Mouse (Mus musculus) small intestine, adult 2 months (tissue): Measurements from ENCODE around the gene Cabp2.

Experiments used
- CTCF ChIP-seq: fragments of 200-500 bp; IDR thresholded peaks from 2 replicates; pipeline ENCODE4 v1.5.1; 2012; ENCODE audit warnings: low read depth, mild to moderate bottlenecking, control low read depth, inconsistent platforms, low read length, moderate library complexity, mixed read lengths; ENCODE audit not compliant: insufficient replicate concordance, insufficient read length; ENCODE audit errors: extremely low read depth
- POLR2A ChIP-seq: fragments of 200-500 bp; IDR thresholded peaks from 2 replicates; pipeline ENCODE4 v1.6.1; 2012; ENCODE audit warnings: low read depth, mild to moderate bottlenecking, control low read depth, inconsistent platforms, low read length, moderate library complexity

GRCm38 (mm10) chr19:4100718-4101261 lies 19.4 kb downstream of the Cabp2 start:
- TF ChIP-seq CTCF (no peak), POLR2A (no peak)
